Mouse (Mus musculus) kidney, postnatal 14 days (tissue): ENCODE data around the gene Gtf3c6.
A peak's percentile ranks its signal among the peaks of the same experiment; 100 is the strongest.

Experiments
- DNase-seq: peaks from one replicate; pipeline ENCODE4 v3.0.0; 2022; ENCODE audit warnings: mixed read lengths

The Gtf3c6 gene

DNA sequence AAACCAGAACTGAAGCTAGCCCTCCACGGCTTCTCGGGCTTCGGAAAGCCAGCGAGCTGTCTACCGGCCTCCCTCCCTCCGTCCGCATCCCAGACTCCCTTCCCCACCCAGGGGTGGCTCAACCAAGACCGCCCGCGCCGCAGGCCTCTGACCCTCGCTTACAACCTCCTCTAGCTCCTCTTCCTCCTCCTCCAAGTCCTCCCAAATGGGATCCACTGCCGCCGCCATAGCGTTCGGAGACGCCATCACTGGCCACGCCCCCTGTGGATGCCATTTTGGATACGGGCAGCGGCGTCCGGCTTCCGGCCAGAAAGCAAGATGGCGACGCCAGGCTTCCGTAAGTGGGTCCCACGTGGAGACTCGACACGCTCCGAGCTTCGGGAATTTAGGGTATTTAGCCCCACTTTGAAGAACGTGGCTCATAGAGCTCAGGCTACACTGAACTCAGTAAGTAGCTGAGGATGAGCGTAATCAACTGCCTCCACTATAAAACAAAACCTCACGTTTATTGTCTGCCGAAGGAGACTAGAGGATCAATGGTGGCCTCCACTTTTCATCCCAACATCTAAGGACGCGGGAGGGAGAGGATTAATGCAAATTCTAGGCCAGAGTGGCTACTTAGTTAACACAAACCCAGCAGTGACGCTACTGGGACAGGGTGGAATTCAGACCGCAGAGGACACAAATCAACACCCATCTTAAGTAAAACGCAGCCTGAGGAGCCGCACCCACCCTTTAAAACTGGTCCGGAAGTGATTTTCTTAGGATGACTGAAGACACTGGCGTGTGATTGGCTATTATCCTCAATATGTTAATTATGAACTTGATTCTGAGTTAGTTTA is at the start of gene Gtf3c6:
Gene Gtf3c6 (minus strand): TSS at position 695 of the 842 bp plus-strand sequence.
- DNase-seq = peak; percentile 95

DNA sequence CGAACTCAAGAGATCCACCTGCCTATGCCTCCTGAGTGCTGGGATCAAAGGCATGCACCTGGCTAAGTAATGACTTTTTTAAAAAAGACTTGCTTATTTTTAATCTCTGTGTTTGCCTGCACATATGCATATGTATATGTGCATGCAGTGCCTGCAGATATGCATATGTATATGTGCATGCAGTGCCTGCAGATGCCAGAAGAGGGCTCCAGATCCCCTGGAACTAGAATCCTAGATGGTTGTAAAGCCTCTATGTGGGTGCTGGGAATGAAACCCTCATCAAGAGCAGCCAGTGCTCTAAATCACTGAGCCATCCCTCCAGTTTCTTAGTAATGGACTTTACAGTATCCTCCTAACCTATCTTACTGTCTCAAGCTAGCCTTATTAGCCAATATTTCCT is 48.1 kb upstream of the Gtf3c6 start:
- no peak for DNase-seq

DNA sequence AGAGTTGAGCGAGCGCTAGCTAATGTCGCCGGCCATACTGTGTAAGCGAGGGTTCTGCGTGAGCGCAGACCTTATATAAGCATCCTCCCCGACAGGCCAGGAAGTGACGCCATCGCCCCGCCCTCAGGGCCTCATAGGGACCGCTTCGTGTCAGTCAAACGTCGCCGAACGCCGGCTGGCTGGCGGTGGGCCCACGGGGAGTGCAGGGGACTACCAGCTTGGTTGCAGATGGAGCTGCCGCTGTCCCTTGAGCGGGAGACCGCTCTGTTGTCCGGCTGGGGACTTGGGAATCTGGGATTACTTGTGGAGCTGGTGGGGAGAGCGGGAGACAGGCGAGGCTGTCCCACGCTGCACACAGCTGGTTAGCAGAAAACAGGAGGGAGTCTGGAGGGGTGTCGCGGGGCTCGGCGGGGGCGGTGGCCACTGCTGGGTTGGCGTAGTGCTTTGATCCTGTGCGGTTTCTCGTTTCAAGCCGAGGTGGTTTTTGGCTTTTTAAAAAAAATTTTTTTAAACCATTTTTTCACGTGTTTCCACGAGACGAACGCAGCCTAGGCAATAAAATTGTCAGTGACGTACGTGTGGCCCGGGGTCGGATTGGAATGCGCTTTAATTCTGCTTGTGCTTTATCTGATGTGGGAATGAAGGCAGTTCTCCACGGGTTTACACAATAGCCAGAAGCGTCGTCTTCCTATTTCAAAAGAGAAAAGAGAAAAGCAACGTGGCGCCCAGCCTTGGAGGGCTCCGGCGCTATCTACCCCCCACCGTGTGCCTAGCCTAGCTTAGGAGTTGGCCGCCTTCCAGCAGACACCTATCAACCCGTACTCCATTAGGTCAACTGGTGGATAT is 44.5 kb upstream of the Gtf3c6 start, which contains the start of gene Amd1:
Gene Amd1 (minus strand): TSS at position 47 of the 846 bp plus-strand sequence.
- DNase-seq = peak; percentile 100

DNA sequence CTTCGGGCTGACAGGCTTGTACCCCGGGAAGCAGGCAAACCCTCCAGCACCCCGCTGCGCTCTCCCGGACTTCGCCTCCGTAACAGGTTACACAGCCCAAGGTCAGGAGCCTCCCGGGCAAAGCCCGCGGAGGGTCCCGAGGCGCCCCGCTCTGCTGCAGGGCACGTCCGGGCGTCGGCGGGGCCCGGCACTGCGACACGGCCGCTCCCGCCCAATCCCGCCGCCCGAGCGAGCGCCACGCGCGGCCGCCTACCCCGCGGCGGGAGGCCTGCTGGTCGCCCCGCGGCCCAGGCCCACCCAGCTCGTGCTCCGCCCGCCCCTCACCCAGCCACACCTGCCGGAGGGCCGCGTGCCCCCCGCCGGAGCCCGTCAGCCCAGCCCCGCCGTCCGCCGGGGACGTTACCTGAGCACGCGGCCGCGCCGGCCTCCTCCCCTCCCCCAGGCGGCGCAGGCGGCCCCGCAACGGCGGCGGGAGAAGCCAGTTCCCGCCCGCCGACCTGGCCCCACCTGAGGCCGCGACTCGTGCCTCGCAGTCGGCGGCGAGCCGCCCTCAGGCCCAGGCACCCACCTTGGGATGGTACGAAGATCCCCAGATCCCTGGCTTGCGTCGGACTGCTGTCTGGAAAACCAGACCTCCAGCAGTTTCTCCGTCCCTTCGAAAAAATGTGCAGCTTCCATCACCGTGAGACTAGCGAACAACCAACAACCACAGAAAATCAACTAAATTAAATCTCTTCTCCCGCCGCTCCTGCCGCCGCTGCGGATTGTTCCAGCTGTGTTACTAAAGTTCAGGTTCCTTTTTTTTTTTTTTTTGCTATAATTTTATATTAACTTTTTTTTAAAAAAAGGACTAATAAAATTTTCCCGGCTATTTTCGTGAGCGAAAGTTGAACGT is 43.5 kb upstream of the Gtf3c6 start:
- peak; percentile 56 for DNase-seq

DNA sequence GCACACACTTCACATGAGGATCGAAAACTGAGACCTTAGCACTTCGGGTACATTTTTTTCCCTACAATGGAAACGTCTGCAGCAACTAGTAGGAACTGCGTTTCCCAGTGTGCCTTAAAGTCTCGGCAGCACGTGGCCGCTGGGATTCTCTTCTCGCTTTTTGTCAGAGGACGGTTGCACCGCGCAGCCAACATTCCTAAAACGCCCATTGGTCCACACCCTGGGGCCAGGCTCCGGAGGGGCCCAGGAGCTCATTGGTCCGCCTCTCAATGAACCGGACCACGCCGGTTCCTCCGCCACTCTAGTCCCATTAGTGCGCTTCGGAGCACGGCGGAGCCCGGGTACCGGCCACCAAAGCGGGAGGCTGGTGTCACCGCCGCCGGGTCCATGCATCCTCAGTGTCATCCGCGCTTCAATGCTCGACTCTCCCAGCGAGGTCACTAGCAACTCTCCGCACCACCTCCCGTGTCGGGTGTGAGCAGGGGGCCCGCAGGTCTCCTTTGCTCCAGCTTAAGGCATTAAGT is 42.8 kb upstream of the Gtf3c6 start:
- peak; percentile 89 for DNase-seq

DNA sequence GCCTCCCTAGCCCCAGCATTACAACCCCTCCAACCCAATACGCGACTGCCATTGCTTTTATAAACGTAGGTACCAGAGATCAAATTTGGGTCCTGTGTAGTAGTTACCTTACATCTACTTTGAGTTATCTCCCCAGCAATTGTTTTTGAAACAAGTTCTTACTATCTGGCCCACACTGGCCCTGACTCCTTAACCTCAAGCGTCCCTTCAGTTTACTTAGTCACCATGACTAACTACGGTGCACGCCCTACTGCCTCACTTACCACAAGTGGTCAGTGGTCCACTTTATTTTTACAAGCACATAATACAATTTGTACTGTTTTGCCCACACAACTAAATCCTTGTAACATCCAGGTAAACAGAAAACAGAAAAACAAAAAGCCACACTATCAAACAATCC is 34.7 kb upstream of the Gtf3c6 start:
- DNase-seq = no peak

DNA sequence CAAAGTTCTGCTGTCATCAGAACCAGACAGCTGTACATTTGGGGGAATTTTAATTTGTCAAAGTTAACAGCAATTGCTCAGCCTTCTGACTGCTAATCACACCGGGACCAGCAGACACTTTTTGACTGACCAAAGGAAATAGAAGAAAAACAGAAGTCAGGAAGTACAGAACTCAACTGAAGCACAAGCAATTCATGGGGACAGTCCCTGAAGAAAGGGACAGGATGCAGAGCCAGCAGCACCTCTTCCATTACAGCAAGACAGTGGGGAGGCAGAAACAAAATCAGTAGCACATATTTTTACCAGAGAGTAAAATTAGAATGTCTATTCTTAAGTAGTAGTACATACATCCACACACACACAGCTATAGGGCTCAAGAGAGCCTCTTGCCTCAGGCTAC is 28.9 kb upstream of the Gtf3c6 start:
- no peak for DNase-seq

DNA sequence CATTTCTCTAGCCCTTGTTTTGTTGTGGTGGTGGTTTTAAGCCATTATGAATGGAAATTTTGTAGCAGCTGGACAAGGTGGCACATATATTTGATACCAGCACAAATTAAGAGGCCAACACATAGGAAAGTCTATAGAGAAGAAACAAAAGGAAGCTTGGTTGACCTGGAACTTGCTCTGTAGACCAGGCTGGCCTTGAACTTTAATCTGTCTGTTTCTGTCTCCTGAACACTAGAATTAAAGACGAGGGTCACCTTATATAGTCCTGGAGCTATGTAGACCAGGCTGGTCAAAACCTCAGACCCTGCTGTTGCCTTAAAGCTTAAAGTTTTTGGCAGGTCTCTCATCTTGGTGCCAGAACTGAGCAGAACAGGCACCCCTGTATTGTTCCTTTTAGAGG is 27.7 kb upstream of the Gtf3c6 start:
- DNase-seq = no peak

DNA sequence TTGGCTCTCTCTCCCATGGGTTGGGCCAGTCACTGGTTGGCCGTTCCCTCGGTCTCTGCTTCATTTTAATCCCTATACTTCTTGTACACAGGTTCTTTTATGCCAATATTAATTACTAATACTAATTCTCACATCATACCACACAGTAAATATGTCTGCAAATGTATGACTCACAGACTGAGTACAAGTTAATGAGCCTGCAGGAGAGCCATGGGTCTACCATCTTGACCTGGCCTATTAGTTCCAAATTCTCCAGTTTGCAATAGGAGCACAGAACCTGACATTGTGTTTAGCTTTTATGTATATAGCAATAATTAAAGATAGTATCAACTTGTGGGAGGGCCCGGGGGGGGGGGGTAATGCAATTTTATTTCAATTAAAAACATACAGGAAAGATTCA is 27.1 kb upstream of the Gtf3c6 start:
- no peak for DNase-seq

DNA sequence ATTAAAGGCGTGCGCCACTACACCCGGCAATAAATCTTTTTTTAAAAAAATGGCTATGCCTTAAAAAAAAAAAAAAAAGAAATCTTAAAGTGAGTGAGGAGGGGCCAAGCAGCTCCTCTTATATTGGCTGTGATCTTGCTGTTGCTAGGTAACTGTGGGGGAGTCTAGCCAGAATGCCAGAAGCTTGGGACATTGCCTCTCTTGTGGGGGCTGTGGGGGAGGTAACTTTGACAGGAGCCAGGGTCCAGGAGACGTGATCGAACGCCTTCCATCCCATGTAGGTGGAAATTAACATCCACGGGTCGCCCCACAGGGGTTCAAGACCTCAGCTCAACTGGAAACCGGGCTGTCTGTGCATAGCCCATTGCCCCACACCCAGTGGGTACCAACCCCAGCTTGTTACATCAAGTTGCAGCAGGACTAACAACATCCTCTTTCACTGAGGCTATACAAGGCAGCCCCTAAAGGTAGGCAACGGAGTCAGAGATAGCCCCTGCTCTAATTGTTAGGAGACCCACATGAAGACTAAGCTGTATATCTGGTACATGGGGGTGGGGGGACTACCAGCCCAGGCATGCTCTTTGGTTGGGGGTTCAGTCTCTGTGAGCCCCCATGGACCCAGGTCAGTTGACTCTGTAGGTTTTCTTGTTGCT is 26.4 kb upstream of the Gtf3c6 start:
- no peak for DNase-seq

DNA sequence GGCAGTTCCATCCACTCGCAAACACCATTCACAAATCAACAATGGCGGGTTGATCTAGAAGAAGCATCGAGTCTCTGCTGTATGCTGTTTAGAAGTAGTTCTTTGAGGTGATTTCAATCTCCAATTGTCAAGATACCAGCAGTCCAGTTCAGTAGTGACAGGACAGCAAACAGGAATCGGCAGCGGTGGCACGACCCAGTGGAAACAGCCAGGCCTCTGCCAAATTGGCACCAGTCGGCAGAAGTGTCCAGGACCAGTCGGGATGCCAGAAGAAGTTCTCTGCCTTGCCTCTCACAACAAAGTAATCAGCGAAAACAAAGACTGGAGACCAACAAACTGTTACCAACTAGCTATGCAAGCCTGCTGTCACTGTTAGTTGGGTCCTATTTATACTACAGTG is 25.7 kb upstream of the Gtf3c6 start:
- no peak for DNase-seq

DNA sequence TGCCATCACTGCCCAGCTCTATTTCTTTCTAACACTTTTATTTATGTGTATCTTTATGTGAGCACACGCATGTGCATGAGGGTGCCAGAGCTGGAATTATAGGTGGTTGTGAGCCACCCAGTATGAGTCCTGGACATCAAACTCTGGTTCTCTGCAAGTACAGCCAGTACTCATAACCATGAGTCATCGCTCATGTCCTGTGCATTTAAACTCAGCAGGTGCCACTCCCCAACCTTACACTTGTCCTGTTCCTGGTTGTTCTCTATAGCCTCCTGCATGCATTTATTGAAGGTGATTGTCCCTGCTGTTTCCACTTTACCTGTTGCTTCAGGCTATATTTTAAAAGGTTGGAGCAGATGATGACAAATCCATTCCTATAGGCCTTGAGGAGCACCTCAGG is 23.7 kb upstream of the Gtf3c6 start:
- no peak for DNase-seq

DNA sequence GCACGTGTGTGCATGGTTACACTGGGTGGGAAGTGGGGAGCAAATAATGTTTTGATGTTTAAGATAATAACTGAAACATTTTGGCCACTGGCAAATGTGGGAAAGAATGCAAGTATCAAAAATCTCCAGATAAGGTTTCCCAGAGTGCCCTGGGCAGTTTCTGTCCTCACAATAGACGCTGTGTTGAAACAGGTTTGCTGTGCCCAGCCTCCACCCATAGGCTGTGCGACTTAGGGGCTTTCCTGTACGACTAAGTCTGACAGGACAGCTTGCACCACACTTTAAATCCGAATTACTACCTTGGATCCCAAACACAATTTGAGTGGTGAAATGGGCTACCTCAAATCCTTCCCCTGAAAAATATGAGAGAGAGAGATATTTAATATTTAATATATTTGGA is 20.4 kb upstream of the Gtf3c6 start:
- no peak for DNase-seq

DNA sequence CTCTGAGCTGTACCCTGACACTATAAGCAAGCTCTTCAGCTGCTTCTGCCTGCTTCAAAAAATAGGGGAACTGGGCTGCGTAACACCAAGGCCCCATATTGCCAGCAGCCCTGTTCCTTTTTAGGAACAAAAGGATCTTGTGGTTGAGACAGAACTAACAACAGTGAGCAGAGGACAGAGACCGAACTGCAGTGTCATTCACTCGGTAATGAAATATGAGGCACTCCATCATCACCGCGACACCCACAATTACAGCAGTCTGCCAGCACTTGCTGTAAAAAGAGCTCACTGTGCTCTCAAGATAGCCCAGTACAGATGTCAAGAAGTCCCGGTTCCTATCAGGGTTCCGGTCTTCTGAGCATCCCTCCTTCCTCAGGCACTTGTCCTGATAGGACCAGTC is 18.1 kb upstream of the Gtf3c6 start:
- DNase-seq = no peak

DNA sequence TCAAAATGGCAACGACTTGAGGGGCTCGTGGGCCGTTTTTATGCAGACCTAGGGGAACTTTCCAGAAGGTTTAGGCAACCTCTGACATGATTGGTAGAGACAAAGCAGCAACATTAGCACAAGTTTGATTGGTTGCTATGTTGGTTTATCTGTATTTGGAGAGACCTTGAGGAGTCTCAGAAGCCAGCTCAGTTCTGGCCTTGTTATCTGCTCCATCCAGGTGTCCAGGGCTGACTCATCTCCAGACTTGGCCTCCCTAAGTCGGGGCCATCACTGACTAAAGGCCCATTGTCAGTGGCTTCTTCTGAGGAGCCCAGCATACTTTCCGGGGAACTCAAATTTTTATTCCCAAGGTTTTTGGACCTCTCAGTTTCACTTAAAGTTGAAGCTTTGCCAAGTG is 16.0 kb upstream of the Gtf3c6 start:
- no peak for DNase-seq

DNA sequence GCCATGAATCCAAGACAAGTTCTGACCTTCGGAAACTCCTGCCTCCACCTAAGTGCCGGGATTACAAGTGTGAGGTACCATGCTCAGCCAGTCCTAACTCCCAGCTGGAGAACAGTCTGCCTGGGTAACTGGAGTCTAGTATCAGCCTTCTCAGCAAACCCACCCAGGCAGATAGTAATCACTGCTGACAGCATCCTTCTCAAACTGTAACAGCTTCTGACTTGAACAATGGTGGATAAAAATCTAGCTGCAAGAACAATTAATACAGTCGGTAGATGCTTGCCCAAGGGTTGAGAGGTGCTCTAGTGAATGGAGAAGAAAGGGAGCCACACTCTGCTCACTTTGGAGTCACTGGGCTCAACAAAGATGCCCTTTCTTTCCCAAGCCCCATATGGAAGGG is 13.3 kb upstream of the Gtf3c6 start:
- no peak for DNase-seq

DNA sequence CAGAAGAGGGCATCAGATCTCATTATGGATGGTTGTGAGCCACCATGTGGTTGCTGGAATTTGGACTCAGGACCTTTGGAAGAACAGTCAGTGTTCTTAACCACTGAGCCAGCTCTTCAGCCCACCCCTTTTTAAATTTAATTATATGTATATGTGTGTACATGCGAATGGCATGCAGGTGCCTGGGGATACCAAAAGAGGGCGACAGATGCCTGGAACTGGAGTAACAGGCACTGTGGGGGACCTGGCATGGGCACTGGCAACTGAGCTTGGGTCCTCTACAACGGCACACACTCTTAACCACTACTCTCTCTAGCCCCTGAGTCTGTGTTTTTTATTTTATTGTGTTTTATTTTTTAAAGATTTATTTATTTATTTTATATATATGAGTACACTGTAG is 7.0 kb upstream of the Gtf3c6 start:
- DNase-seq = no peak

DNA sequence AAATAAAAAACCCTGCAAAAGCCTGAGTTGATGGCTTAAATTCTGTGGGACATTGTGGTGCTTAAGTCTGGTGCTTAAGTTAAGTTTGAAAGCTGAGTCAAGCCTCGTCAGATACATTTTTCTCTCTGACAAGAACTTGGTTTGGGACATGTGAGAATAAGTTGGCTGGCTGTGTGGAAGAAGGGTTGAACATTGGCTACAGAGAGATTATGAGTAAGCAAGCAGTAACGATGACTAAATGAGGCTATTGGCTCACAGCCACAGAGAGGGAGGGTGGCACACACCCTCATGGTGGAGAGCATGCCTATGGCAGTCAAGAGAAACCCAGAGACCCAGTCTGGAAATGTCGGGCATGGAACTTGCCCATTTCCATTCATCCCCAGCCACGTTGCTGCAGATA is 5.8 kb upstream of the Gtf3c6 start:
- DNase-seq = peak; percentile 46

DNA sequence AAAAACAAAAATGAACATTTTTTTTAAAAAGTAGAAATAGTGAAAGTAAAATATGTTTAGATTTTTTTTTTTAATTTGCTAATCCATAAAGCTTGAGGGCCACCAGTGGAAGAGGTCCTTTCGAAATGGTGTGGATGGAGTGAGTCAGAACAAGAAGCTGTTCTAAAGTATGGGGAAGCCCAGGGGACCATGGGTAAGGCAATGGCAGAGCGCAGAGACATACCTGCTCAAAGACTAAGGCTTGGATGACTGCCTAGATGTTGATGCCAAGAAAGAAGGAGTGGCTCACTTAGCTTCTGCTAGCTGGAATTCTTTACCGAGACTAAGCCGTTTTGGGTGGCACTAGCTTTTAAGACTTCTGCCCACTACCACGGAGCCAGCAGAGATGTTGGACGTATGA is 4.3 kb upstream of the Gtf3c6 start:
- no peak for DNase-seq

DNA sequence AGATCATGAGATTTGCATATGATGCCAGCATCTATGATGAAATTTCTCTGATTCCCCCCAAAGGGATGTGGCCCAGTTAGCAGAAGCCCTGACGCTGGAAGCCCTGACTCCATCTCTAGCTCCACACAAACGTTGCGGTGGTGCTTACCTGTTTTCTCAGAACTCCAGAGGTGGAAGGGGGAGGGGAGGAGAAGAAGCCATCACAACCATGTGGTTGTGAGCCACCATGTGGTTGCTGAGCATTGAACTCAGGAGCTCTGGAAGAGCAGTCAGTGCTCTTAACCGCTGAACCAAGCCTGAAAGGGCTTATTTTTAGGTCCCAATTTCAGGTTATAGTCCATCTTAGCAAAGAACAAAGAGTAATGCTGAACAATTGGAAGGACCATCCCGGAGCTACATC is 2.4 kb upstream of the Gtf3c6 start:
- no peak for DNase-seq

DNA sequence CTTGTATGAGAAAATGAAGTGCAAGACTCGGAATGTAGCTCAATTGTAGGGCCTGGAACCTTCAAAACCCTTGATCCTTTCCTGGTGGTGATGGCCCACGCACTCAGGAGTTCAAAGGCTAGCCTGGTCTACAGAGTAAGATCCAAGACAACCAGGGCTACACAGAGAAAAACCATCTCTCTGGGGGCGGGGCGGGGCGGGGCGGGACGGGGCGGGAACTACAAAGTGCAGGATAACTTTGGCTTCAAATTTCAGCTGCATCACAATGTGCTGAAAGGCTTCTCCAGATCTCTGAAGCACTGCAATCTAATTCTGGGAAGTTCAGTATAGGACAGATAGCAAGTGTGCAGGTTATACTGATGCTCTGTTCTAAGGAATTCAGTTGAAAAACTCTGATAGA is 1.6 kb upstream of the Gtf3c6 start:
- no peak for DNase-seq

DNA sequence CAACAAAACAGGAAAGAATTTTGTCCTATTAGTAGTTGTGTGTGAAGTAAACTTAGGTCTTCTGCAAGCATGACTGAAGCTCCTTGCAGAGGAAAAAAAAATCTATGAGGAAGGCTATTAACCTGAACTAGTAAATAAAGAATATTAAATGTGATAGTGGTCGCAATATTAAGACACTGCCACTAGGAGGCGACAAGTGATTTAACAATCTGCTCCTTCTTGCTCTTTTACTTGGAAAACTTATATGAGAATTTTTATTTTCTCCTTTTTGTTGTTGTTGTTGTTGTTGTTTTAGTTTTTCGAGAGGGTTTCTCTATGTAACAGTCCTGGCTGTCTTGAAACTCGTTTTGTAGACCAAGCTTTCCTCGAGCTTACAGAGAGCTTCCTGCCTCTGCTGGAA is 1.1 kb upstream of the Gtf3c6 start:
- peak; percentile 70 for DNase-seq
